Mouse (Mus musculus) liver, embryonic 14.5 days (tissue): ENCODE measurements around the gene Rplp1.

ENCODE experiments used
- CTCF ChIP-seq: IDR thresholded peaks from 2 replicates; pipeline ENCODE4 v1.5.1; 2016; ENCODE audit warnings: antibody characterized with exemption, low read depth, control low read depth
- EP300 ChIP-seq: IDR thresholded peaks from 2 replicates; pipeline ENCODE4 v1.6.1; 2016; ENCODE audit warnings: antibody characterized with exemption, low read depth

GRCm38 (mm10) chr9:61882179-61882578 is 32.2 kb downstream of the Rplp1 start:
- TF ChIP-seq CTCF (no peak), EP300 (no peak)
